Mouse (Mus musculus): Measurements from ENCODE around the gene Plch2. TPM values are rescaled to one million over a fixed set of nuclear protein-coding genes. Genes with fewer than 3 reads are reported as not detected.
A peak's percentile ranks its signal among the peaks of the same experiment; 100 is the strongest.

Gene Plch2
- polyA plus RNA-seq (2016; fragmentation: Nextera tagmentation; extraction: Ambion mirVana), result 0.57 and 0.72 TPM in 2 replicates

DNA sequence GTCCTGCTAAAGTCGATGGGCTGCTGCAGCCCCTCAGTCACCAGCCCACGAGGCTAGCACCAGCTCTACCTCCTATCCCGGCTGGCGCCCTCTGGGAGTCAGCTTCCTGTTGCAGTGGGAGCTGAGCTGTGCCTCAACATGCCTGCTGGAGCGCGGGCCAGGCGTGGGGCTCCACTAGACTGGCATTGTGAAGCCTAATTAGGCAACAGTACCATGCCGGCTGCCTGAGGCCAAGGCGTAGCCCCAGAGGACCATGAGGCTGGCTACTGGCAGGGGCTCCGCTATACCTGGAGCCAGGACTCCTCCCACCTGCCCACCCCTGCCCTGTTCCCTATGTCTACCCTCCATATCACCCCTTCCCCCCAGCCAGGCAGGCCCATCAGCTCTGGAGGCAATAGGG, at the start of gene Plch2:
Gene Plch2, minus strand, starts transcription at position 61 of the 400 bp plus-strand sequence.
- Histone ChIP-seq H3K4me3 (no peak within 1 kb of the TSS), H3K36me3 (no peaks in the 10 kb centered on the region), H3K27ac (replicated peaks) (peak within 1 kb of the TSS; percentile 23; the same call in 1 of the 2 replicates), H3K27me3 (ENCODE audit: low read depth, poor library complexity, severe bottlenecking) (peaks cover 16% of the 10 kb centered on the region; the same call in 1 of the 2 replicates), H3K9me3 (replicated peaks) (no peaks in the 10 kb centered on the region), H3K4me1 (peaks cover 36% of the 10 kb centered on the region)
- no peak for DNase-seq (ENCODE audit: low spot score)
- WGBS, result 79% methylated on average over 10 of the region's 10 CpGs

- no peaks in the 10 kb centered on the region for H3K36me3 ChIP-seq
- H3K4me1 ChIP-seq, result peaks cover 38% of the 10 kb centered on the region
- H3K9me3 ChIP-seq (replicated peaks), result no peaks in the 10 kb centered on the region
- no peak for DNase-seq (ENCODE audit: low spot score)
- H3K27me3 ChIP-seq (ENCODE audit: low read depth, poor library complexity, severe bottlenecking), result no peaks in the 10 kb centered on the region
- no peak overlapping the region for H3K27ac ChIP-seq (replicated peaks)
- H3K4me3 ChIP-seq, result no peak overlapping the region
- 88% methylated on average over 4 of the region's 4 CpGs for WGBS
Measured at GRCm38 (mm10) chr4:155098572-155098971, 42.0 kb upstream of the Plch2 start.

- Histone ChIP-seq H3K4me3 (no peak overlapping the region), H3K9me3 (replicated peaks) (no peaks in the 10 kb centered on the region), H3K36me3 (peaks cover 5% of the 10 kb centered on the region), H3K27ac (replicated peaks) (peak overlapping the region; percentile 2; the same call in 1 of the 2 replicates), H3K4me1 (peaks cover 38% of the 10 kb centered on the region), H3K27me3 (ENCODE audit: low read depth, poor library complexity, severe bottlenecking) (no peaks in the 10 kb centered on the region)
- 82% methylated on average over 6 of the region's 6 CpGs for WGBS
- DNase-seq (ENCODE audit: low spot score), result no peak
Measured at GRCm38 (mm10) chr4:155097452-155097851, 40.9 kb upstream of the Plch2 start.

DNA sequence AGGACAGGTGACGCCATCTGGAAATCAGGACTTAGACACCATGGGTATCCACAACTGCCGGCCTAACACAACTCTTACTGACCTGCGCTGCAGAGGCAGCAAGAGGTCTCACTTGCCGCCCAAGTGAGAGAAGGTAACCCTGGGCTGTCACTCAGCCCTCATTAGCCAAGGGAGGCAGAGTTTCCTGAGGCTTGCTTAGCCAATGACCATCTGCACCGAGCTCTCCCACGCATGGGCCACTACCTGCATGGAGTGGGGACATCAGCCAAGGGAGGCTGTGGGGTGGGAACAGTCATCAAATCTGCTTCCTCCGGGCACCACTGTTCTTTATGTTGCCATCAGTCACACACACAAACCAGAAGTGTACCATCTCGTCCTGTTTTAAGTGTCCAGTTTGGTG, 39.4 kb upstream of the Plch2 start:
- Histone ChIP-seq H3K36me3 (peaks cover 9% of the 10 kb centered on the region), H3K4me3 (no peak overlapping the region), H3K4me1 (peaks cover 34% of the 10 kb centered on the region), H3K9me3 (replicated peaks) (no peaks in the 10 kb centered on the region), H3K27me3 (ENCODE audit: low read depth, poor library complexity, severe bottlenecking) (no peaks in the 10 kb centered on the region), H3K27ac (replicated peaks) (peak overlapping the region; percentile 56)
- DNase-seq (ENCODE audit: low spot score), result no peak
- 85% methylated on average over 8 of the region's 8 CpGs for WGBS

GRCm38 (mm10) chr4:155095238-155095900, 38.8 kb upstream of the Plch2 start:
- WGBS, result 40% methylated on average over 8 of the region's 8 CpGs
- Histone ChIP-seq H3K9me3 (replicated peaks) (no peaks in the 10 kb centered on the region), H3K27ac (replicated peaks) (peak overlapping the region; percentile 56), H3K27me3 (ENCODE audit: low read depth, poor library complexity, severe bottlenecking) (no peaks in the 10 kb centered on the region), H3K36me3 (peaks cover 12% of the 10 kb centered on the region), H3K4me1 (peaks cover 28% of the 10 kb centered on the region), H3K4me3 (no peak overlapping the region)
- peak; percentile 89 for DNase-seq (ENCODE audit: low spot score)

DNA sequence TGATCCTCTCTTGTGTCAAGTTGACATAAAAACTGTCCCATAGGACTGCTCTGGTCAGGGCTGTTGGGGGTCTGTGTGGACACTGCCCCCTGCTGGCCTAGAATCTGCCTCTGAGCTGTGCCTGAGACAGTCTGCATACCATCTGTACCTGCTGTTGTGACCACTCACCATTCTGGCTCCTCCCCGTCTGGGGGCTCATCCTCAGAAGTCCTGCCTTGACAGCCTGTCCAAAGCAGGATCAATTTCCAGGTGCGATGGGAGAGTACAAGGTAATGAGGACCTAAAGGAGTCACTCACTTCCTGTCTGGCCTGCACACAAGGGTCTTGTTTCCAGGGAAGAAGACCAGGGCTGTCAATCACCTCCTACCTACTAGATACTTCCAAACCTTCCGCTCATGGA, 38.0 kb upstream of the Plch2 start:
- Histone ChIP-seq H3K27ac (replicated peaks) (0 out of 2 replicates have a peak overlapping the region, but pooled peaks have one; percentile 17), H3K4me3 (no peak overlapping the region), H3K36me3 (peaks cover 12% of the 10 kb centered on the region), H3K4me1 (peaks cover 23% of the 10 kb centered on the region), H3K27me3 (ENCODE audit: low read depth, poor library complexity, severe bottlenecking) (no peaks in the 10 kb centered on the region), H3K9me3 (replicated peaks) (no peaks in the 10 kb centered on the region)
- peak; percentile 71 for DNase-seq (ENCODE audit: low spot score)
- 79% methylated on average over 3 of the region's 3 CpGs for WGBS

GRCm38 (mm10) chr4:155093431-155094149, 37.0 kb upstream of the Plch2 start:
- Histone ChIP-seq H3K9me3 (replicated peaks) (no peaks in the 10 kb centered on the region), H3K4me1 (peaks cover 18% of the 10 kb centered on the region), H3K27me3 (ENCODE audit: low read depth, poor library complexity, severe bottlenecking) (no peaks in the 10 kb centered on the region), H3K4me3 (no peak overlapping the region), H3K36me3 (peaks cover 20% of the 10 kb centered on the region), H3K27ac (replicated peaks) (no peak overlapping the region)
- DNase-seq (ENCODE audit: low spot score), result no peak
- WGBS, result 83% methylated on average over 7 of the region's 7 CpGs

DNA sequence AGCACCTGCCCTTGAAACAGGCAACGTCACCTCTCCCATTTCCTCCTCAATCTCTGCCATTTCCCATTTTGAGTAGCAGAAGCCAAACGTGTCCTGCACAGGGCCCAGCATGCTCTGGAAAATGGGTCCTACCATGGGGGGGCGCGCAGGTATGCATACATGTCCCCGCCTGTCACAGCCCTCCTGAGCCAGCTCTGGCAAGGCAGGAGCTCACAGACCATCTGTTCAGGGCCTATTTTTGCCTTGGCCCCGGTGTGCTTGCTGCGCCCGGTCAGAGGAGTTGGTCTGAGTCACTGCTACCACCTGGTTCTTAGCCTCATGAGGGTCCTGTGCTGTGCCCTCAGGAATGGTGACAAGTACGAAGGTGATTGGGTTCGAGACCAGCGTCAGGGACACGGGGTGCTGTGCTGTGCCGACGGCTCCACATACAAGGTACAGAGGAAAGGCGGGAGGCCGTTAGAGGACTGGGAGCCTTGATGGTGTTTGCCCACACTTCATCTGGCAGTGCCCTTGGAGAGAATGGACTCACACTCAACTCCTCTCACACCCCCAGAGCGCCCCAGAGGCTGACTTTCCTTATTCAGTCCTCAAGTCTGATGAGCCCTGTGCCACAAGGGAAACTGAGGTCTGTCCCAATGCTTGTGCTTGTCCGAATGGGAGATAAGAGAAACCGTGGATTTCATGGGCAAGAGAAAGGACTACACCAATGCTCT, 36.3 kb upstream of the Plch2 start:
- Histone ChIP-seq H3K36me3 (peaks cover 20% of the 10 kb centered on the region), H3K27ac (replicated peaks) (no peak overlapping the region), H3K4me1 (peaks cover 18% of the 10 kb centered on the region), H3K27me3 (ENCODE audit: low read depth, poor library complexity, severe bottlenecking) (no peaks in the 10 kb centered on the region), H3K4me3 (no peak overlapping the region), H3K9me3 (replicated peaks) (no peaks in the 10 kb centered on the region)
- no peak for DNase-seq (ENCODE audit: low spot score)
- 93% methylated on average over 19 of the region's 19 CpGs for WGBS

DNA sequence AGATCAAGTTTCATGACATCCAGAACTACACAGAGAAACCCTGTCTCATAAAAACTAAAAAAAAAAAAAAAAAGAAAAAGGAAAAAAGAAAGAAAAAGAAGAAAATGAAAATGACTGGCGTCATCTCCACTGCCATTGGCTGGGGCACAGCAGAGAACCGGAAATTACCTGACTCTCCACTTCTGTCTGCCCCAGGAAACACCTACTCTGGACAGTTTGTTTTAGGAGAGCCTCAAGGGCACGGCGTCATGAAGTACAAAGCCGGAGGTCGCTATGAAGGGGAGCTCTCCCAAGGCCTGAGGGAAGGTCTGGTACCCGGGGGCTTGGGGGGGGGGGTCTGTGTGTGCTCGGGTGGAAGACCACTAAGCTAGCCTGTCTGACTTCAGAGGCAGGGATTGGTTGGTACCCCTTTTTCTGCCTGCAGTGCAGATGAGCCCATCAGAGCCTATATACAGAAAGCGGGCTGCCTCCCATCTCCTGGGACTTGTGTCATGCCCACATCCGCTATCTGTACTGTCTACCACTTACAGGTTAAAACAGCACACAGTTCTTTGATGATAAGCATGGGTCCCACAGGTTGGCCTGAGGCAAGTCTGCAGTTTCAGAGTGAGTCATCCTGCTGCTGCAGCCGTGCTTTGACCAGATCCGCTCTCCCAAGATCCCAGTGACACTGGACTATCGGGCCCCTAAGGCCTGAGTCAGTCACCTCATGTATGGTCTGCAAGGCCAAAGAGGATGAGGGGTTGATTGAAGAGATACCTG, 34.3 kb upstream of the Plch2 start:
- Histone ChIP-seq H3K27ac (replicated peaks) (no peak overlapping the region), H3K4me1 (peaks cover 24% of the 10 kb centered on the region), H3K36me3 (peaks cover 20% of the 10 kb centered on the region), H3K4me3 (no peak overlapping the region), H3K27me3 (ENCODE audit: low read depth, poor library complexity, severe bottlenecking) (no peaks in the 10 kb centered on the region), H3K9me3 (replicated peaks) (no peaks in the 10 kb centered on the region)
- 95% methylated on average over 13 of the region's 13 CpGs for WGBS
- no peak for DNase-seq (ENCODE audit: low spot score)

DNA sequence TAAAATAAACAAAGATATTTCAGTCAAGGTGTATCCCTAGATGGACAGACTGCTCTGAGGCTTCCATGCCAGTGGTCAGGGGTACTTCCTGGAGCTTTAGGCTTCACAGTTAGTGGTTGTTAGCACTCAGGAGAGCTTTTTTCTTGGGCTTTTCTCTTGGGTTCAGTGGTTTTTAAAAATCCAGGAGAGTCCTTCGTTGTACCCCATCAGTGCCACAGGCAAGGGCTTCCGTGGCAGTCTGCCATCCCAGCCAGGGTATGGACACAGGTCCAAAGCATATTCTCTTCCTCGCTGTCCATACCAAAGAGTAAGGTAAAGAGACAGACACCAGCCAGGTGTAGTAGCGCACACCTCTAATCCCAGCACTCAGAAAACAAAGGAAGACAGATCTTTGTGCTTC, 33.6 kb upstream of the Plch2 start:
- no peak for DNase-seq (ENCODE audit: low spot score)
- 96% methylated on average over 4 of the region's 4 CpGs for WGBS

GRCm38 (mm10) chr4:155089241-155089640, 32.7 kb upstream of the Plch2 start:
- H3K9me3 ChIP-seq (replicated peaks), result no peaks in the 10 kb centered on the region
- no peak for DNase-seq (ENCODE audit: low spot score)
- WGBS, result 94% methylated on average over 5 of the region's 5 CpGs

More for the DNA sequence above, 33.6 kb upstream of the Plch2 start:
- H3K4me3 ChIP-seq, result no peak overlapping the region
- peaks cover 20% of the 10 kb centered on the region for H3K36me3 ChIP-seq
- H3K4me1 ChIP-seq, result peaks cover 24% of the 10 kb centered on the region
- no peaks in the 10 kb centered on the region for H3K27me3 ChIP-seq (ENCODE audit: low read depth, poor library complexity, severe bottlenecking)
- no peaks in the 10 kb centered on the region for H3K9me3 ChIP-seq (replicated peaks)
- H3K27ac ChIP-seq (replicated peaks), result no peak overlapping the region

More at GRCm38 (mm10) chr4:155089241-155089640, 32.7 kb upstream of the Plch2 start:
- no peaks in the 10 kb centered on the region for H3K27me3 ChIP-seq (ENCODE audit: low read depth, poor library complexity, severe bottlenecking)
- H3K36me3 ChIP-seq, result peaks cover 24% of the 10 kb centered on the region
- H3K27ac ChIP-seq (replicated peaks), result no peak overlapping the region
- peaks cover 27% of the 10 kb centered on the region for H3K4me1 ChIP-seq
- no peak overlapping the region for H3K4me3 ChIP-seq
